Mouse (Mus musculus) neural tube, embryonic 15.5 days (tissue): Measurements from ENCODE around the gene Sult4a1. TPM values are rescaled to one million over a fixed set of nuclear protein-coding genes. Genes with fewer than 3 reads are reported as not detected.

Experiments used
- ATAC-seq: fragments of 200-750 bp; cut with Nextera tagmentation; 2 replicates; pipeline ENCODE4 v1.8.0; 2017; ENCODE audit warnings: mild to moderate bottlenecking, moderate TSS enrichment, moderate library complexity; ENCODE audit not compliant: low FRiP score
- H3K27ac ChIP-seq: fragments of 300-500 bp; sonication (generic); replicated peaks from 2 replicates; pipeline ENCODE4 v1.5.1; 2015; ENCODE audit warnings: mild to moderate bottlenecking, inconsistent platforms
- H3K27me3 ChIP-seq: fragments of 300-500 bp; sonication (generic); replicated peaks from 2 replicates; pipeline ENCODE4 v1.6.1; 2015; ENCODE audit warnings: inconsistent platforms
- H3K36me3 ChIP-seq: fragments of 300-500 bp; sonication (generic); 2 replicates; pipeline ENCODE4 v1.6.1; 2015; ENCODE audit warnings: inconsistent platforms
- H3K4me1 ChIP-seq: fragments of 300-500 bp; sonication (generic); 2 replicates; pipeline ENCODE4 v1.6.1; 2015; ENCODE audit warnings: inconsistent platforms
- H3K4me2 ChIP-seq: fragments of 300-500 bp; sonication (generic); 2 replicates; pipeline ENCODE4 v1.6.1; 2015; ENCODE audit warnings: inconsistent platforms, mild to moderate bottlenecking, moderate library complexity
- H3K4me3 ChIP-seq: fragments of 300-500 bp; sonication (generic); replicated peaks from 2 replicates; pipeline ENCODE4 v1.5.1; 2015; ENCODE audit warnings: mild to moderate bottlenecking, inconsistent platforms
- H3K9ac ChIP-seq: fragments of 300-500 bp; sonication (generic); replicated peaks from 2 replicates; pipeline ENCODE4 v1.6.1; 2015; ENCODE audit warnings: mild to moderate bottlenecking, inconsistent platforms
- H3K9me3 ChIP-seq: fragments of 300-500 bp; sonication (generic); replicated peaks from 2 replicates; pipeline ENCODE4 v1.6.1; 2016; ENCODE audit warnings: inconsistent platforms
- WGBS: fragments of 180-500 bp; shearing (Covaris S2); methylation state at CpG from one replicate; pipeline ENCODE4 v1.1.7; 2015; ENCODE audit warnings: mixed read lengths; 5-methylcytosine and 5-hydroxymethylcytosine counted together
- polyA plus RNA-seq: library from polyadenylated mRNA; unstranded; fragments of >200 nt; fragmentation: Nextera tagmentation; extraction: Ambion mirVana; gene quantifications from 2 replicates; pipeline ENCODE4 v1.2.1, GENCODE M21; 2015

Gene Sult4a1
- polyA plus RNA-seq, 1 experiment from 2014 or later = 150 TPM

GRCm38 (mm10) chr15:84069455-84070050 lies 36.0 kb downstream of the Sult4a1 start:
- Histone ChIP-seq H3K4me2 (peak overlapping the region; percentile 29), H3K4me3 (no peak overlapping the region), H3K9me3 (no peaks in the 10 kb centered on the region), H3K36me3 (no peaks in the 10 kb centered on the region), H3K27me3 (peaks cover 35% of the 10 kb centered on the region), H3K9ac (no peak overlapping the region), H3K4me1 (peaks cover 37% of the 10 kb centered on the region), H3K27ac (0 out of 2 replicates have a peak overlapping the region, but pooled peaks have one; percentile 0)
- no peak for ATAC-seq
- 6% methylated on average over 16 of the region's 16 CpGs for WGBS

GRCm38 (mm10) chr15:84065701-84066100 lies 39.9 kb downstream of the Sult4a1 start:
- no peak for ATAC-seq
- H3K4me1 ChIP-seq = peaks cover 28% of the 10 kb centered on the region

GRCm38 (mm10) chr15:84065140-84065539 lies 40.4 kb downstream of the Sult4a1 start, which contains the start of gene Efcab6:
Efcab6 (minus strand) TSS chr15:84065379.
- H3K9ac ChIP-seq = peak within 1 kb of the TSS; percentile 23; the same call in 1 of the 2 replicates
- peak; percentile 82 for ATAC-seq

More at GRCm38 (mm10) chr15:84065701-84066100, 39.9 kb downstream of the Sult4a1 start:
- WGBS = 74% methylated on average over 4 of the region's 4 CpGs
- Histone ChIP-seq H3K9ac (no peak overlapping the region), H3K27ac (no peak overlapping the region), H3K36me3 (no peaks in the 10 kb centered on the region), H3K4me3 (no peak overlapping the region), H3K9me3 (no peaks in the 10 kb centered on the region), H3K27me3 (peaks cover 22% of the 10 kb centered on the region), H3K4me2 (no peak overlapping the region)

GRCm38 (mm10) chr15:84058841-84059240 lies 46.7 kb downstream of the Sult4a1 start:
- H3K36me3 ChIP-seq = no peaks in the 10 kb centered on the region
- 61% methylated on average over 6 of the region's 6 CpGs for WGBS
- no peak for ATAC-seq
- peaks cover 12% of the 10 kb centered on the region for H3K27me3 ChIP-seq
- no peak overlapping the region for H3K4me2 ChIP-seq
- no peaks in the 10 kb centered on the region for H3K9me3 ChIP-seq
- H3K27ac ChIP-seq = no peak overlapping the region
- no peak overlapping the region for H3K4me3 ChIP-seq
- H3K4me1 ChIP-seq = peaks cover under 1% of the 10 kb centered on the region
- no peak overlapping the region for H3K9ac ChIP-seq

More at GRCm38 (mm10) chr15:84065140-84065539, 40.4 kb downstream of the Sult4a1 start, which contains the start of gene Efcab6:
- H3K36me3 ChIP-seq = no peaks in the 10 kb centered on the region
- H3K27ac ChIP-seq = no peak within 1 kb of the TSS
- H3K27me3 ChIP-seq = peaks cover 18% of the 10 kb centered on the region
- peaks cover 23% of the 10 kb centered on the region for H3K4me1 ChIP-seq
- peak within 1 kb of the TSS; percentile 87 for H3K4me2 ChIP-seq
- 2% methylated on average over 25 of the region's 29 CpGs for WGBS
- no peaks in the 10 kb centered on the region for H3K9me3 ChIP-seq
- peak within 1 kb of the TSS; percentile 44 for H3K4me3 ChIP-seq

GRCm38 (mm10) chr15:84056083-84056482 lies 49.5 kb downstream of the Sult4a1 start:
- Histone ChIP-seq H3K4me3 (no peak overlapping the region), H3K4me2 (no peak overlapping the region), H3K27me3 (peaks cover 12% of the 10 kb centered on the region), H3K27ac (no peak overlapping the region), H3K9ac (no peak overlapping the region), H3K9me3 (no peaks in the 10 kb centered on the region), H3K36me3 (no peaks in the 10 kb centered on the region), H3K4me1 (peaks cover 5% of the 10 kb centered on the region)
- 77% methylated on average over 5 of the region's 5 CpGs for WGBS
- no peak for ATAC-seq

- Histone ChIP-seq H3K4me3 (no peak overlapping the region), H3K4me2 (no peak overlapping the region), H3K36me3 (no peaks in the 10 kb centered on the region), H3K9me3 (no peaks in the 10 kb centered on the region), H3K4me1 (peaks cover 17% of the 10 kb centered on the region), H3K27ac (no peak overlapping the region), H3K9ac (no peak overlapping the region), H3K27me3 (peaks cover 12% of the 10 kb centered on the region)
- ATAC-seq = peak; percentile 72
- 37% methylated on average over 9 of the region's 9 CpGs for WGBS
Measured at GRCm38 (mm10) chr15:84053859-84054258, 51.7 kb downstream of the Sult4a1 start.

GRCm38 (mm10) chr15:84053240-84053639 lies 52.3 kb downstream of the Sult4a1 start:
- Histone ChIP-seq H3K9me3 (no peaks in the 10 kb centered on the region), H3K4me2 (no peak overlapping the region), H3K27me3 (peaks cover 12% of the 10 kb centered on the region), H3K36me3 (no peaks in the 10 kb centered on the region), H3K4me1 (peaks cover 17% of the 10 kb centered on the region), H3K27ac (no peak overlapping the region), H3K4me3 (no peak overlapping the region), H3K9ac (no peak overlapping the region)
- WGBS = 94% methylated on average over 4 of the region's 4 CpGs
- ATAC-seq = no peak

- Histone ChIP-seq H3K27me3 (peaks cover 12% of the 10 kb centered on the region), H3K4me3 (no peak overlapping the region), H3K9me3 (no peaks in the 10 kb centered on the region), H3K36me3 (no peaks in the 10 kb centered on the region), H3K27ac (no peak overlapping the region), H3K9ac (no peak overlapping the region), H3K4me2 (no peak overlapping the region), H3K4me1 (peaks cover 17% of the 10 kb centered on the region)
- 76% methylated on average over 9 of the region's 9 CpGs for whole genome bisulfite sequencing
- no peak for ATAC-seq
Measured at GRCm38 (mm10) chr15:84052390-84052789, 53.2 kb downstream of the Sult4a1 start.

- no peak overlapping the region for H3K4me3 ChIP-seq
- no peaks in the 10 kb centered on the region for H3K36me3 ChIP-seq
- no peaks in the 10 kb centered on the region for H3K9me3 ChIP-seq
- WGBS = 34% methylated on average over 7 of the region's 7 CpGs
- no peak overlapping the region for H3K9ac ChIP-seq
- ATAC-seq = no peak
- H3K27ac ChIP-seq = peak overlapping the region; percentile 41; the same call in 1 of the 2 replicates
- peaks cover 17% of the 10 kb centered on the region for H3K4me1 ChIP-seq
- no peak overlapping the region for H3K4me2 ChIP-seq
- peaks cover 5% of the 10 kb centered on the region for H3K27me3 ChIP-seq
Measured at GRCm38 (mm10) chr15:84049570-84049969, 56.0 kb downstream of the Sult4a1 start.

- 94% methylated on average over 6 of the region's 6 CpGs for WGBS
- ATAC-seq = no peak
- Histone ChIP-seq H3K4me1 (peaks cover 12% of the 10 kb centered on the region), H3K9ac (no peak overlapping the region), H3K27ac (no peak overlapping the region), H3K4me3 (no peak overlapping the region), H3K27me3 (no peaks in the 10 kb centered on the region), H3K9me3 (no peaks in the 10 kb centered on the region), H3K36me3 (no peaks in the 10 kb centered on the region), H3K4me2 (no peak overlapping the region)
Measured at GRCm38 (mm10) chr15:84045562-84045961, 60.0 kb downstream of the Sult4a1 start.

- Histone ChIP-seq H3K27me3 (no peaks in the 10 kb centered on the region), H3K9ac (no peak overlapping the region), H3K27ac (no peak overlapping the region), H3K4me3 (no peak overlapping the region), H3K36me3 (no peaks in the 10 kb centered on the region), H3K4me1 (no peaks in the 10 kb centered on the region), H3K9me3 (no peaks in the 10 kb centered on the region), H3K4me2 (no peak overlapping the region)
- 85% methylated on average over 5 of the region's 5 CpGs for WGBS
- no peak for ATAC-seq
Measured at GRCm38 (mm10) chr15:84037067-84037466, 68.5 kb downstream of the Sult4a1 start.
